Mouse (Mus musculus) limb, embryonic 12.5 days (tissue): Measurements from ENCODE around the gene Hnrnpf. TPM values are rescaled to one million over a fixed set of nuclear protein-coding genes. Genes with fewer than 3 reads are reported as not detected.

Experiments used
- ATAC-seq: fragments of 200-750 bp; cut with Nextera tagmentation; 2 replicates; pipeline ENCODE4 v1.8.0; 2017; ENCODE audit warnings: low read depth, moderate TSS enrichment; ENCODE audit not compliant: insufficient number of reproducible peaks, insufficient read depth, low FRiP score, low TSS enrichment
- H3K27ac ChIP-seq: fragments of 300-500 bp; sonication (generic); 2 replicates; pipeline ENCODE4 v1.5.1; 2016; ENCODE audit warnings: mild to moderate bottlenecking, moderate library complexity
- H3K27me3 ChIP-seq: fragments of 300-500 bp; sonication (generic); 2 replicates; pipeline ENCODE4 v1.6.1; 2016; ENCODE audit warnings: mild to moderate bottlenecking, moderate library complexity
- H3K36me3 ChIP-seq: fragments of 300-500 bp; sonication (generic); 2 replicates; pipeline ENCODE4 v1.6.1; 2016; ENCODE audit warnings: mild to moderate bottlenecking, moderate library complexity
- H3K4me1 ChIP-seq: fragments of 300-500 bp; sonication (generic); replicated peaks from 2 replicates; pipeline ENCODE4 v1.6.1; 2016
- H3K4me2 ChIP-seq: fragments of 300-500 bp; sonication (generic); 2 replicates; pipeline ENCODE4 v1.6.1; 2016; ENCODE audit warnings: mild to moderate bottlenecking, moderate library complexity
- H3K4me3 ChIP-seq: fragments of 300-500 bp; sonication (generic); replicated peaks from 2 replicates; pipeline ENCODE4 v1.5.1; 2016; ENCODE audit warnings: mild to moderate bottlenecking
- H3K9ac ChIP-seq: fragments of 300-500 bp; sonication (generic); replicated peaks from 2 replicates; pipeline ENCODE4 v1.6.1; 2016; ENCODE audit warnings: mild to moderate bottlenecking, moderate library complexity
- H3K9me3 ChIP-seq: fragments of 300-500 bp; sonication (generic); 2 replicates; pipeline ENCODE4 v1.6.1; 2016; ENCODE audit warnings: mild to moderate bottlenecking, moderate library complexity
- WGBS: fragments of 180-500 bp; shearing (Covaris S2); methylation state at CpG from one replicate; pipeline ENCODE4 v1.1.7; 2016; 5-methylcytosine and 5-hydroxymethylcytosine counted together
- polyA plus RNA-seq: library from polyadenylated mRNA; unstranded; fragments of >200 nt; fragmentation: Nextera tagmentation; extraction: Ambion mirVana; gene quantifications from 2 replicates; pipeline ENCODE4 v1.2.1, GENCODE M21; 2016

Hnrnpf gene
- polyA plus RNA-seq, 1 experiment from 2014 or later: 726 TPM

- Histone ChIP-seq H3K27ac (peak overlapping the region; percentile 95), H3K4me2 (peak overlapping the region; percentile 82), H3K9me3 (no peaks in the 10 kb centered on the region), H3K4me1 (peaks cover 24% of the 10 kb centered on the region), H3K4me3 (peak overlapping the region; percentile 99), H3K36me3 (no peaks in the 10 kb centered on the region), H3K9ac (peak overlapping the region; percentile 95), H3K27me3 (no peaks in the 10 kb centered on the region)
- ATAC-seq: peak; percentile 63
- WGBS: under 1% methylated on average over 75 of the region's 77 CpGs
Measured at GRCm38 (mm10) chr6:117907301-117907978, 7.3 kb downstream of the Hnrnpf start.

- peaks cover 24% of the 10 kb centered on the region for H3K4me1 ChIP-seq
- peak overlapping the region; percentile 95 for H3K27ac ChIP-seq
- ATAC-seq: no peak
- H3K27me3 ChIP-seq: no peaks in the 10 kb centered on the region
- no peaks in the 10 kb centered on the region for H3K36me3 ChIP-seq
- peak overlapping the region; percentile 95 for H3K9ac ChIP-seq
- H3K4me3 ChIP-seq: peak overlapping the region; percentile 99
- peak overlapping the region; percentile 82 for H3K4me2 ChIP-seq
- WGBS: under 1% methylated on average over 26 of the region's 26 CpGs
- H3K9me3 ChIP-seq: no peaks in the 10 kb centered on the region
Measured at GRCm38 (mm10) chr6:117907979-117908355, 7.8 kb downstream of the Hnrnpf start.

GRCm38 (mm10) chr6:117908424-117908900 lies 8.3 kb downstream of the Hnrnpf start:
- Histone ChIP-seq H3K4me2 (peak overlapping the region; percentile 82), H3K4me3 (peak overlapping the region; percentile 99), H3K9me3 (no peaks in the 10 kb centered on the region), H3K27me3 (no peaks in the 10 kb centered on the region), H3K36me3 (no peaks in the 10 kb centered on the region), H3K27ac (peak overlapping the region; percentile 95; the same call in 1 of the 2 replicates), H3K9ac (peak overlapping the region; percentile 95), H3K4me1 (peaks cover 24% of the 10 kb centered on the region)
- WGBS: 1% methylated on average over 14 of the region's 14 CpGs
- ATAC-seq: no peak

GRCm38 (mm10) chr6:117910120-117910661 lies 10.1 kb downstream of the Hnrnpf start:
- Histone ChIP-seq H3K4me1 (peaks cover 23% of the 10 kb centered on the region), H3K9me3 (no peaks in the 10 kb centered on the region), H3K36me3 (no peaks in the 10 kb centered on the region), H3K27me3 (no peaks in the 10 kb centered on the region), H3K4me2 (peak overlapping the region; percentile 82; the same call in 1 of the 2 replicates), H3K9ac (no peak overlapping the region), H3K4me3 (no peak overlapping the region), H3K27ac (no peak overlapping the region)
- ATAC-seq: no peak
- 82% methylated on average over 6 of the region's 6 CpGs for WGBS

- ATAC-seq: no peak
- no peak overlapping the region for H3K4me3 ChIP-seq
- H3K36me3 ChIP-seq: peaks cover 3% of the 10 kb centered on the region; the same call in 1 of the 2 replicates
- no peaks in the 10 kb centered on the region for H3K9me3 ChIP-seq
- peaks cover 25% of the 10 kb centered on the region for H3K4me1 ChIP-seq
- no peaks in the 10 kb centered on the region for H3K27me3 ChIP-seq
- 0 out of 2 replicates have a peak overlapping the region, but pooled peaks have one; percentile 29 for H3K27ac ChIP-seq
- H3K9ac ChIP-seq: no peak overlapping the region
- H3K4me2 ChIP-seq: no peak overlapping the region
Measured at GRCm38 (mm10) chr6:117914541-117914940, 14.4 kb downstream of the Hnrnpf start.

GRCm38 (mm10) chr6:117916205-117916736 lies 16.1 kb downstream of the Hnrnpf start:
- Histone ChIP-seq H3K4me2 (peak overlapping the region; percentile 93), H3K9ac (peak overlapping the region; percentile 83), H3K27me3 (no peaks in the 10 kb centered on the region), H3K27ac (peak overlapping the region; percentile 97), H3K9me3 (no peaks in the 10 kb centered on the region), H3K4me3 (peak overlapping the region; percentile 68), H3K4me1 (peaks cover 38% of the 10 kb centered on the region), H3K36me3 (peaks cover 21% of the 10 kb centered on the region; the same call in 1 of the 2 replicates)
- no peak for ATAC-seq
- WGBS: under 1% methylated on average over 12 of the region's 12 CpGs

GRCm38 (mm10) chr6:117916737-117917426 lies 16.8 kb downstream of the Hnrnpf start:
- Histone ChIP-seq H3K4me1 (peaks cover 41% of the 10 kb centered on the region), H3K27ac (peak overlapping the region; percentile 97), H3K9ac (peak overlapping the region; percentile 83), H3K4me3 (peak overlapping the region; percentile 68), H3K9me3 (no peaks in the 10 kb centered on the region), H3K27me3 (no peaks in the 10 kb centered on the region), H3K36me3 (peaks cover 27% of the 10 kb centered on the region), H3K4me2 (peak overlapping the region; percentile 93)
- peak; percentile 92 for ATAC-seq
- WGBS: under 1% methylated on average over 62 of the region's 62 CpGs

- peak overlapping the region; percentile 97 for H3K27ac ChIP-seq
- no peak for ATAC-seq
- peak overlapping the region; percentile 93 for H3K4me2 ChIP-seq
- peak overlapping the region; percentile 83 for H3K9ac ChIP-seq
- WGBS: 2% methylated on average over 21 of the region's 21 CpGs
- H3K27me3 ChIP-seq: no peaks in the 10 kb centered on the region
- H3K36me3 ChIP-seq: peaks cover 31% of the 10 kb centered on the region
- no peaks in the 10 kb centered on the region for H3K9me3 ChIP-seq
- peak overlapping the region; percentile 68 for H3K4me3 ChIP-seq
- H3K4me1 ChIP-seq: peaks cover 41% of the 10 kb centered on the region
Measured at GRCm38 (mm10) chr6:117917576-117917975, 17.5 kb downstream of the Hnrnpf start.

GRCm38 (mm10) chr6:117918043-117918442 lies 17.9 kb downstream of the Hnrnpf start:
- peak overlapping the region; percentile 83 for H3K9ac ChIP-seq
- 21% methylated on average over 5 of the region's 5 CpGs for WGBS
- peak overlapping the region; percentile 93 for H3K4me2 ChIP-seq
- ATAC-seq: no peak
- H3K36me3 ChIP-seq: peaks cover 34% of the 10 kb centered on the region
- no peaks in the 10 kb centered on the region for H3K9me3 ChIP-seq
- H3K4me3 ChIP-seq: peak overlapping the region; percentile 68
- peak overlapping the region; percentile 97 for H3K27ac ChIP-seq
- H3K27me3 ChIP-seq: no peaks in the 10 kb centered on the region
- peaks cover 41% of the 10 kb centered on the region for H3K4me1 ChIP-seq

GRCm38 (mm10) chr6:117920659-117921640 lies 20.8 kb downstream of the Hnrnpf start:
- Histone ChIP-seq H3K4me2 (0 out of 2 replicates have a peak overlapping the region, but pooled peaks have one; percentile 93), H3K9ac (no peak overlapping the region), H3K27me3 (no peaks in the 10 kb centered on the region), H3K9me3 (no peaks in the 10 kb centered on the region), H3K36me3 (peaks cover 45% of the 10 kb centered on the region), H3K27ac (no peak overlapping the region), H3K4me1 (peaks cover 40% of the 10 kb centered on the region), H3K4me3 (no peak overlapping the region)
- ATAC-seq: no peak
- WGBS: 57% methylated on average over 3 of the region's 3 CpGs
